Mouse (Mus musculus): ENCODE data around the gene Tenm2.

DNA sequence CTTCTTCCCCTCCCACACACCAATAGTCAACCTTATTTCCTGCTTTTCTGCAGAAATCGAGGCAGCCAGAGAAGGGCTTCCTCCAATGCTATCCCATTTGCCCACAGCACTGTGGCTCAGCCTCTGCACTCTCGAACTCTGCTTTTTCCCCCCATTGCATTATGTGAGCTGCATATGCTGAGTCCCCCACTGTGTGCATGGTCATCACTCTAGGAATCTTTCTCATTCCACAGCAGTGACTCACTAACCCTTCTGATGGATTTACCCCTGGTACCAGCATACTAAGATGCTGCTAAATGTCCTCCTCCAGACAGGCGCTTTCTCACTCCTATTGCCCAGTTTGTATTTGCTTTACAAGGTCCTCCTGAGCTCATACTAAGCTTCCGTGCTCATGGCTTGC lies 1222.6 kb downstream of the Tenm2 start:
- TF ChIP-seq CTCF (IDR thresholded peaks at IDR 0.05; ENCODE audit: extremely low read depth, insufficient read length, insufficient replicate concordance, low read depth, low read length) (no peak), POLR2A (IDR thresholded peaks at IDR 0.05; ENCODE audit: low read depth, low read length) (no peak)

All from small intestine, adult 2 months (tissue).